Mouse (Mus musculus) kidney, postnatal 14 days (tissue): ENCODE results near the gene Per1.

ENCODE experiments used
- DNase-seq: peaks from one replicate; pipeline ENCODE4 v3.0.0; 2022; ENCODE audit warnings: mixed read lengths

Gene Per1

GRCm38 (mm10) chr11:69149728-69150127, 54.7 kb downstream of the Per1 start:
- DNase-seq, result no peak

GRCm38 (mm10) chr11:69150444-69150843, 55.4 kb downstream of the Per1 start:
- peak; percentile 71 for DNase-seq

DNA sequence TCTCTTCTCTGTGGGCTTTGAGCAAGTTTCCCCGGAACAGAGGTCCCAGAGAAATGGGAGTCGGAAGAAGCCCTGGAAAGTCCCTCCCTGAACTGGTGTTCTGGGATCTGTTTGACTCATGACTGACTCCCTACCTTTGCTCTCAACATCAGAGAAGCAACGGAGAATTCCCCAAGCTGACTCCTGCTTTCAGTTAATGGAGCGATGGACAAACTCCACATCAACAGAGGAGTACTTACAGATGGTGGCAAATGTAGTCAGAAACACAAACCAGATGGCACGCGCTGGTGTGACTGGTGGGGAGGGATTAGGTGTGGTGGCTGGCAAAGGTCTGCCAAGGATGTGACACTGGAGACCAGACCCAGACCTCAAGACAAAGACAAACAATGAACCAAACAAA, 56.0 kb downstream of the Per1 start:
- no peak for DNase-seq

DNA sequence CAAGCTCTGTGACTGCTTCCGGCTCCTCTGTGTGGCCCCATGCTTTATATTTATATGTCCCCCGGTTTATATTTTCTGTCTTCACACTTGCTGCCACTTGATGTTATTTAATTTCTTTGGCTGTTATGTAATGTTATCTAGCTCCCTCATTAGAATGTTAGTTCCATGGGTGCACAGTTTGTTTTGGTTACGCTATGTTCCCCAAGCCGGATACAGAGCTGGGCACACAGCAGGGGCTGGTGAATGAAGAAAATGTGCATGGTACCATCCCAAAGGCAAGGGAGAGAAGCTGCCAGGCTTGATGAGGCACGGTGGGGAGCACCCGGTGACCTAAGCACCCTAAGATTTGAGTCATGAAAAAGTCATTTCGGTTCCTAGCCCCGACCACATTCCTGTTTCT, 58.8 kb downstream of the Per1 start:
- DNase-seq, result no peak

DNA sequence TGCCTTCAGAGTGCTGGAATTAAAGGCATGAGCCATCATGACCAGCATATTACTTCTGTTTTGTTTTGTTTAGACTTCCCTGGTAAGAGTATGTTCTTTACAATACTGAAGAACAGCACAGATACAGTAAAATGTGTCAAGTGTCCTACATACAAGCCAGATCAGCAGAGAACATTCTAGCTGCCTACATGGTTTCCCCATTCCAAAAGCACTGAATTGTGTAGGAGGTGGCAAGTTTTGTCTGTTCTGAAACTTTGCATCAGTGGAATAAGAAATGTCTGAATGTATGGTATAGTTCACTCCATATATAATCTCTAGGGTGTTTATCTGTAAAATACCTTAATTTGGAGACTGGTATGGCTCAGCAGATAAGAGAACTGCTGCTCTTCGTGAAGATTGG, 60.3 kb downstream of the Per1 start:
- no peak for DNase-seq

DNA sequence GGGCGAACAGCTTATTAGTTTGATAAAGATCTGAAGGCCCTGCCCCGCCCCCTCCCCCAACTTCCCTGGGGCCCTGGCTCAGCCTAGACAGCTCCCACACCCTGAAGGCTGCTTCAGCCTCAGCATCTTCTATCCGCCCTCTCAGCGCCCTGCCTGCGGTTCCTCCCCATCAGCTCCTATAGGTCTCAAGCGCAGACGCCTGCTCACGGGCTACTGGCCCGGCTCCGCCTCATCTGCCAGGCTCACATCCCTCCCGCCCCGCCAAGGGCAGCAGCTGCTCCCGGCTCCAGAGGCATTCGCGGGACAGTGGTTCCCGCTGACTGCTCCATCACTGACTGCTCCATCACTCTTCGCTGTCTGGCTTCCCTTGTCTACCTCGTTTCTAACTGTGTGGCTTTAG, 61.8 kb downstream of the Per1 start, which contains the start of gene Alox12b:
TSS of gene Alox12b (plus strand) at position 190 of the 400 bp plus-strand sequence.
- DNase-seq, result no peak
